ENCODE assay signal across 11 mouse cellular contexts in genomic region chr8:20588268-20589177, GRCm38 (mm10). TPM values are rescaled to one million over a fixed set of nuclear protein-coding genes. Genes with fewer than 3 reads are reported as not detected.
DNase-seq lines count a peak whose midpoint lies in the region; ATAC-seq and TF ChIP-seq lines count a peak whose summit lies in the region.
"Not testable (repeated sequence)": the region's sequence is repeated elsewhere in the genome, so short reads cannot be mapped to it uniquely, and the experiment has no call there.
"Had no signal": no experiment of that assay in that cellular context is flagged by ENCODE, and none has a peak within 500 bp of the region (broad histone marks: within the 10 kb centered on the region; RNA-seq: fewer than 3 reads in every experiment).

No protein-coding gene starts in this region.

- not testable (repeated sequence) for H3K27me3 ChIP-seq in forebrain, embryonic 11.5 days (ENCODE audit: control insufficient read depth, insufficient read depth, low read length); heart, embryonic 11.5 days (ENCODE audit: control insufficient read depth, insufficient read depth, low read length); intestine, postnatal 0 days (replicated peaks; ENCODE audit: control insufficient read depth, insufficient read depth, low read length); limb, embryonic 13.5 days; midbrain, embryonic 10.5 days (ENCODE audit: low read depth, poor library complexity, severe bottlenecking)

- not testable (repeated sequence) for H3K4me3 ChIP-seq in forebrain, embryonic 11.5 days (ENCODE audit: low read depth, low read length); heart, embryonic 11.5 days (ENCODE audit: low read depth, low read length); intestine, postnatal 0 days (ENCODE audit: low read depth, low read length); limb, embryonic 13.5 days; midbrain, embryonic 10.5 days

- 24% methylated on average over 5 of the region's 12 CpGs for WGBS in forebrain, embryonic 11.5 days
- WGBS in heart, embryonic 11.5 days (ENCODE audit: insufficient replicate concordance): 35% methylated on average over 3 of the region's 12 CpGs
- WGBS in intestine, postnatal 0 days: 29% methylated on average over 3 of the region's 12 CpGs
- WGBS in limb, embryonic 13.5 days: 26% methylated on average over 9 of the region's 12 CpGs
- 24% methylated on average over 10 of the region's 12 CpGs for WGBS in midbrain, embryonic 10.5 days

- DNase-seq in A20 (ENCODE audit: low read depth, low spot score): peak; percentile 38
- peak; percentile 16 for DNase-seq in forebrain, embryonic 11.5 days (ENCODE audit: low spot score)
- DNase-seq in midbrain, embryonic 10.5 days (ENCODE audit: low spot score): peak; percentile 10
- peak; percentile 17 for DNase-seq in retina, embryonic 14.5 days (ENCODE audit: low spot score)

- H3K9ac ChIP-seq in forebrain, embryonic 11.5 days (ENCODE audit: low read length); heart, embryonic 11.5 days (ENCODE audit: low read depth, low read length); intestine, postnatal 0 days (ENCODE audit: low read depth, low read length); limb, embryonic 13.5 days: not testable (repeated sequence)

- H3K27ac ChIP-seq in forebrain, embryonic 11.5 days (ENCODE audit: low read depth, low read length); heart, embryonic 11.5 days (ENCODE audit: low read depth, low read length); intestine, postnatal 0 days (ENCODE audit: low read depth, low read length); limb, embryonic 13.5 days; midbrain, embryonic 10.5 days (replicated peaks): not testable (repeated sequence)

- H3K9me3 ChIP-seq in forebrain, embryonic 11.5 days (ENCODE audit: control insufficient read depth, low read length); heart, embryonic 11.5 days (replicated peaks; ENCODE audit: control insufficient read depth, low read length); intestine, postnatal 0 days (ENCODE audit: control insufficient read depth); limb, embryonic 13.5 days; midbrain, embryonic 10.5 days (replicated peaks): not testable (repeated sequence)

- not testable (repeated sequence) for H3K4me1 ChIP-seq in forebrain, embryonic 11.5 days (replicated peaks; ENCODE audit: control insufficient read depth, insufficient read depth, low read length); heart, embryonic 11.5 days (ENCODE audit: control insufficient read depth, insufficient read depth, low read length); intestine, postnatal 0 days (replicated peaks; ENCODE audit: control insufficient read depth, insufficient read depth, low read length); limb, embryonic 13.5 days; midbrain, embryonic 10.5 days

- not testable (repeated sequence) for TF ChIP-seq CTCF in intestine, postnatal 0 days (IDR thresholded peaks at IDR 0.05; ENCODE audit: low read depth)

- not testable (repeated sequence) for H3K36me3 ChIP-seq in forebrain, embryonic 11.5 days (ENCODE audit: control insufficient read depth, insufficient read depth, low read length); heart, embryonic 11.5 days (ENCODE audit: control insufficient read depth, insufficient read depth, low read length); intestine, postnatal 0 days (ENCODE audit: control insufficient read depth, insufficient read depth); limb, embryonic 13.5 days; midbrain, embryonic 10.5 days

- H3K4me2 ChIP-seq in forebrain, embryonic 11.5 days (ENCODE audit: low read depth, low read length, severe bottlenecking); heart, embryonic 11.5 days; intestine, postnatal 0 days (replicated peaks; ENCODE audit: low read depth); limb, embryonic 13.5 days (replicated peaks): not testable (repeated sequence)

- peak; percentile 74; the same call in 1 of the 2 replicates for ATAC-seq in cerebellum, adult (ENCODE audit: insufficient number of reproducible peaks, low FRiP score, low TSS enrichment)
- ATAC-seq in forebrain, embryonic 11.5 days (replicated peaks; ENCODE audit: low FRiP score): peak; percentile 82
- ATAC-seq in heart, embryonic 11.5 days (replicated peaks; ENCODE audit: insufficient number of reproducible peaks, low FRiP score, low TSS enrichment): 0 out of 2 replicates have a peak, but pooled peaks have one; percentile 57
- peak; percentile 54; the same call in 1 of the 2 replicates for ATAC-seq in intestine, postnatal 0 days
- peak; percentile 64; the same call in 1 of the 2 replicates for ATAC-seq in limb, embryonic 13.5 days (ENCODE audit: low FRiP score, low read depth)

RNA-seq across cellular contexts. Expression of gene Gm21119, which starts 26.2 kb away (rescaled TPM):
- not detected in 2 replicates for polyA plus RNA-seq in forebrain, embryonic 11.5 days (2014; fragmentation: Nextera tagmentation; extraction: Ambion mirVana)
- 0.17 TPM in 1 of 2 replicates, not detected in the other for polyA plus RNA-seq in heart, embryonic 11.5 days (2014; fragmentation: Nextera tagmentation; extraction: Ambion mirVana)
- 0.12 and 0.13 TPM in 2 replicates for polyA plus RNA-seq in intestine, postnatal 0 days (2015; fragmentation: Nextera tagmentation; extraction: Ambion mirVana)
- polyA plus RNA-seq in limb, embryonic 13.5 days (2015; fragmentation: Nextera tagmentation; extraction: Ambion mirVana): 0.10 and 0.20 TPM in 2 replicates
- not detected in 2 replicates for polyA plus RNA-seq in midbrain, embryonic 10.5 days (2016; fragmentation: Nextera tagmentation; extraction: Ambion mirVana)
- polyA plus RNA-seq: adrenal gland, adult 2 months; C2C12; hindbrain, embryonic 10.5 days had no signal
